Mouse (Mus musculus) bone marrow macrophage, adult 2 months (primary cell): ENCODE measurements around the gene Mfrp.

Experiments
- CTCF ChIP-seq: IDR thresholded peaks from 2 replicates; pipeline ENCODE4 v1.5.1; 2012; ENCODE audit warnings: low read depth, mild to moderate bottlenecking, low read length, moderate library complexity
- POLR2A ChIP-seq: IDR thresholded peaks from 2 replicates; pipeline ENCODE4 v1.6.1; 2012; ENCODE audit warnings: mild to moderate bottlenecking, low read depth, low read length, borderline replicate concordance

GRCm38 (mm10) chr9:44113105-44113789 is 11.7 kb downstream of the Mfrp start, which contains the start of the genes Gm49380 and Rnf26:
- TF ChIP-seq CTCF (no peak), POLR2A (no peak)
